Mouse (Mus musculus) gastrocnemius, adult 2 months (tissue): ENCODE results near the gene Dusp28. TPM values are rescaled to one million over a fixed set of nuclear protein-coding genes. Genes with fewer than 3 reads are reported as not detected.
"Not testable (repeated sequence)": the region's sequence is repeated elsewhere in the genome, so short reads cannot be mapped to it uniquely, and the experiment has no call there.

Experiments used
- DNase-seq: peaks from one replicate; pipeline ENCODE4 v3.0.0; 2022
- H3K27ac ChIP-seq: fragments of 200-600 bp; 2 replicates; pipeline ENCODE4 v1.8.1; 2022; ENCODE audit warnings: mild to moderate bottlenecking
- H3K4me3 ChIP-seq: fragments of 200-600 bp; 2 replicates; pipeline ENCODE4 v1.8.1; 2022; ENCODE audit warnings: mild to moderate bottlenecking, moderate library complexity
- CTCF ChIP-seq: fragments of 200-600 bp; IDR thresholded peaks from 2 replicates; pipeline ENCODE4 v1.8.1; 2022; ENCODE audit warnings: antibody characterized with exemption, mild to moderate bottlenecking, moderate library complexity
- intact Hi-C: fragments of 180-260 bp; cut with DNase I; formaldehyde crosslinking; loops from one replicate; pipeline ENCODE4 v1.15.1; 2025
- total RNA-seq, 2 experiments: library from RNA; stranded (reverse); gene quantifications; 2 replicates each; pipeline ENCODE4 v1.2.3; 2021

Dusp28 gene
- total RNA-seq, 2 experiments from 2014 or later: 21.8 to 24.9 TPM

DNA sequence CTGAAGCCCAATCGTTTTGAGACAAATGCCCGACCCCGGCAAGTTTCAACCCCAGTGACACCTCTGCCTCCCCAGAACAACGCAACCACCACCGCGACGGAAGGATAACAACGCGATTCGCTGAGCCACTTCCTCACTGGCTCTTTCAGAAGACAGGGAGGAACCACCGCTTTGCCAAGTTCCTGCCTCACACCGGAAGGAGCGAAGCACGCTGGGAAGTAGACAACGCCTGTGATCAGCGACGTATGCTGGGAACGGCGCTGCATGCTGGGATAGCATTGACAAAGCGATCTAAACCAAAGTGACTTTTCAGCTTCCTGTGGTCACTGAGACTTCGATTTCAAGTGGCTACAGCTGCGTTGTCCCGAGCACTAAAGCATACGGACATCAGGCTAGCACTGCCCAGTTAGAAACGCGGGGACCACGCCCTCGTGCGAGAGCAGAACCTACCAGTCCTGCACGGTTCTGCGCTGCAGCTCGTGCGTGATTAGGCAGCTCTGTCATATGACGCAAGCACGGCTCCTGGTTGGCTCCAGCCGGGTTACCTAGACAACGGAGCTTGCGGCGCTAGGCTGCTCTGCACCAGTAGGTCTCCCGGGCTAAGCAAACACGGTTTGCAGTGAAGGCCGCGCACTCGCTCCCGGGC, 27.5 kb downstream of the Dusp28 start, which contains the start of gene Capn10:
Gene Capn10, plus strand, starts transcription at position 195 of the 646 bp plus-strand sequence.
- DNase-seq: peak; percentile 96
- Histone ChIP-seq H3K4me3 (peak within 1 kb of the TSS; percentile 97), H3K27ac (peak within 1 kb of the TSS; percentile 99)
- intact Hi-C loops: loop anchor here (2.0 kb wide), 1 partner anchor 24 kb away; the partner anchor contains the start of gene Rnpepl1
- TF ChIP-seq CTCF: no peak

DNA sequence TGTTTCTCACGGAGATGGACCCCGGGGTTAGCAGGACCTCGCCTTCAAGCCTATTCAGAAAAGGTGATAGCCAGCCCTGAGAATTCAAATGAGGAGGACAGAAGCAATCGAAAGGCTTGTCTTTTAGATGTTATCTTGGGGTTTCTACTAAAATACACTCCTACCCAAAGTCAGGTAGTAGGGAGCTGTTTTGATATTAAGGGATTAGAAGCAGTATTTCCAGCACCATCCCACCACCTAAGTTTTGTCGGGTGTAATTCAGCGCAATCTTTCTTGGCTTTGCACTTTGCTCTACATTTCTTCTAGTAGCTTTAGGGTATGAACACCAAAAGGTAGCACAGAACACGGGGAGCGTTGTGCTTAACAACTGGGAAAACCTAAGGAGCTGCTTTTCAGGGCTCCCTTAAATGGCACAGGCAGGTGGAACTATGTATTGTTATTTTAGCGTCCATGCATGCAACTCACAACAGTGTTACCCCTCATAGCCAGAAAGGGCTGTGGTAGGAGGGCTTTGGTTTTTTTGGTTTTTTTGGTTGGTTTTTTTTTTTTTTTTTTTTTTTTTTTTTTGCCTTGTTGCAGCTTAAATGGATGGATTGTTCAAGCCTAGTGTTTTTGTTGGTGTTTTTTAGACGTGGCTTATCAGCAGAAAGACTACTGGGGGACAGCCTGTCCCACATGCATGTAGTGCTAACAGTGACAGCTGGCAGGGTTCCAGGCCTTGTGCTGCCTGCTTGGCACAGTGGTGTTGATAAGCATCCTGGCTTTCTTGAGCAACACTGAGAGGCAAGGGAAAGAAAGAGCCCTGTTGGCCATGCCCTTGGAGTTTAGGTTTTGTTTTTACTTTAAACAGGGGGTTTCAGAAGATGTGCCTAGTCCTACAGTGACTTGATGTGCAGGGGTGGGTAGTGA, 28.5 kb downstream of the Dusp28 start:
- Histone ChIP-seq H3K27ac (peak overlapping the region; percentile 99), H3K4me3 (peak overlapping the region; percentile 97)
- DNase-seq: no peak
- no peak for TF ChIP-seq CTCF
- intact Hi-C loops: loop anchor here (2.0 kb wide), 1 partner anchor 25 kb away; the partner anchor contains the start of gene Rnpepl1

DNA sequence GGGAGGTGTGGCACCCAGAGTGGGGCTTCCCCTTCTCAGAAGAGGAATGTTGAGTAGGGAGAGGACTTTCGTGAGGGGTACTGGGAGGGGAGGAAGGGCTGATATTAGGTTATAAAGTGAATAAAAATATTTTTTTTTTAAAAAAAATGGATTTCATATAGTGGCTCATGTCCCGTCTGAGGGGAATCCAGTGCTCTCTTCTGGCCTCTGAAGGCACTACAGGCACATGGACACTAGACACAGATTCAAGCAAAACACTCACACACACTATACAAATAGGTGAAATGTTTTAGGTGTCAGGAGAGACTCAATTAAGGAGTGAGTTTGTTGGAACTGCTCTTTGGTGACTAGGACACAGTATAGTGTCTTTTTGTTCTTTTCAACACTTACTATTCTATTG, 29.2 kb downstream of the Dusp28 start:
- Histone ChIP-seq H3K4me3 (no peak overlapping the region), H3K27ac (no peak overlapping the region)
- intact Hi-C loops: loop anchor here (2.0 kb wide), 1 partner anchor 25 kb away; the partner anchor contains the start of gene Rnpepl1
- no peak for DNase-seq
- TF ChIP-seq CTCF: no peak

DNA sequence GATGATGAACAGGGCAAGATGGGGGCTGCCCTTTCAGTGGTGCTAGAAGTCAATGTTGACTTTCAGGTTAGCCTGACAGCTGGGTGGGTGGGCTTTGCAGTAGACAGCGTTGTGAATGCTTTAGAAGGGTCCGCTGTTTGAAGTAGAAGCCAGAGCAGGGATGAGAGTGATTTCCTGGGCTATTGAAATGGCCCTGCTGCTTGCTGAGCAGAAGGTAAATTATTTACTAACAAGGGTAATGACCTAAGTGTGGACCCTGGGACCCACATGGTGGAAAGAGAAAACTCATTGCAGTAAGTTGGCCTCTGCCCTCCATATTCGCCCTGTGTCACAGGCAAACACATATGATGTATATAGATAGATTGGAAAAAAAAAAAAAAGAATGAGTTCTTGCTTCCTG, 29.7 kb downstream of the Dusp28 start:
- DNase-seq: no peak
- H3K27ac ChIP-seq: no peak overlapping the region
- H3K4me3 ChIP-seq: no peak overlapping the region
- intact Hi-C loops: no loop called here
- no peak for TF ChIP-seq CTCF

DNA sequence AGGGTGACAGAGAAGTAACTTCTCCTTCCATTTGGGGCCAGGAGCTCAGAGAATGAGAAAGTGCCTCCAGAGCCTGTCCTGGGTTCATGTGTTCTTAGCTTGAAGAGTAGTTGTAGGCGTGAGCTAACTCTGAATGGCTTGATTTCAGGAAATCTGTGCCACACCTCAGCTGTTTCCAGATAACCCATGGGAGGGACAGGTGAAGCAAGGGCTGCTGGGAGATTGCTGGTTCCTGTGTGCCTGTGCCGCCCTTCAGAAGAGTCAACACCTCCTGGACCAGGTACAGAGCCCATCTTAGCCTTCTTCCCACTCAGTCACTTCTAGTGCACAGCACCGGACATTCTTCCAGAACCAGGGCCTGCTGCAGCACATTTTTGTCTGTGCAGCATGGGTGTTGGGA, 31.0 kb downstream of the Dusp28 start:
- DNase-seq: no peak
- intact Hi-C loops: no loop called here
- no peak for TF ChIP-seq CTCF
- no peak overlapping the region for H3K27ac ChIP-seq
- H3K4me3 ChIP-seq: no peak overlapping the region

DNA sequence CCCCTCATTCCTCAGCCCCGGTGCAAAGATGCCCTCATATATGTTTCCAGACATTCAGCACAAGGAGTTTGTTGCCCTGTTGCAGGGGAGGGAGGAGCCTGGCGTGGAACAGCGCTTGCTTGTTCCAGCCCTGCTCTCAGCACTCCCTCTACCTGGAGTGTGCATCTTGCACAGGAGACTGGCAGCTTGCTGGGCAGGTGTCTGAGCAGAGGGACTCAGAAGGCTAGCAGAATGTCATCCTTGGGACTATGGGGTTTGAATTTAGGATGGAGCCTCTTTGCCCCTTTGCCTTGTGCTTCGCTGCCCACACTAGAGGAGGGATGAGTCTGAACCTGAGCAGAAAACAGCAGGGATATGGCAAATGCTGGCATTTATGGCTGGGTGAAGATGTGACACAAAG, 33.0 kb downstream of the Dusp28 start:
- Histone ChIP-seq H3K27ac (no peak overlapping the region), H3K4me3 (no peak overlapping the region)
- no peak for TF ChIP-seq CTCF
- intact Hi-C loops: no loop called here
- DNase-seq: no peak

DNA sequence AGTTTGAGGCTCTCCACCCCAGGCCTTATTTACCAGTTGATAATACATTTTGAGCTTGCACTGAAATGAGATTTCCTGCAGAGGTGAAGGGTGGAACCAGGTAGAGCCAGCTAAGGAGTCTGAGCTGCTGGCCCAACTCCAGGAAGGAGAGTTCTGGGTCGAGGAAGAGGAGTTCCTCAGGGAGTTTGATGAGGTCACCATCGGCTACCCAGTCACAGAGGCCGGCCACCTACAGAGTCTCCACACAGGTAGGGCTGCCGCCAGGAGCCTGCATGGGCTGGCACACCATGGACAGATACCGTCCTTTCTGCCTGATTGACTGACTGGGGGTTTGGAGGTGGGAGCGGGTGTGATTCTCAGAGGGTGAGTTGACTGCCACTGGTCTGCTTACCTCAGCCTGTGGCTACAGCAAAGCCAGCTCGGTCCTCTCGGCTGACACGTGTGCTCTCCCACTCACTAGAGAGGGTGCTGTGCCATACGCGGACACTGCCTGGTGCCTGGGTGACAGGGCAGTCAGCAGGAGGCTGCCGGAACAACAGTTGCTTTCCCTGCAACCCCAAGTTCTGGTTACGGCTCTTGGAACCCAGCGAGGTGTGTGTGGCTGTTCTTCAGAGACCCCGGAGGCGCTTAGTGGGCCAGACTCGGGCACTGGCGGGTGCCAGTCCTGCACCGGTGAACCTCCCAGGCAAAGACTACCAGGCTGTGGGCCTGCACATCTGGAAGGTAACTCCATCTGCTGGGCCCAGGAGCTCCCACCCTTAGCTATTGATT, 36.6 kb downstream of the Dusp28 start:
- no peak for DNase-seq
- no peak for TF ChIP-seq CTCF
- no peak overlapping the region for H3K4me3 ChIP-seq
- no peak overlapping the region for H3K27ac ChIP-seq
- intact Hi-C loops: no loop called here

DNA sequence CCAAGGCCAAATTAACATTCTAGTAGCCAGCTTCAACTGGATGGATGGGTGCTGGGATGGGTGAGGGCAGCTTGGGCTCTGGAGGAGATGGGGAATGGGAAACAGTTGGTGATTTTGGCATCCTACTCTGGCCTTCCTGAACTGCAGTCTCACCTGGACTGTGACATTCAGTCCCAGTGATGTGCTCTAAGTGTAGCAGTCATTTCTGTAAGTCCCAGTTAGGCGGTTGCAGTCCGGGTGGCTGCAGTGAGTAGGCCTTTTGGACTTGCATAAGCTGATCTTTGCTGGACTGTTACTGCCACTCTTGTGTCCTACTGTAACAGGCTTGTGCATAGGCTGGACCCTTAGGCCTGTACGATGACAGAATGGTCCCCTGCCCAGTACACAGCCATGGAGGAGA, 41.2 kb downstream of the Dusp28 start:
- DNase-seq: no peak
- TF ChIP-seq CTCF: no peak
- Histone ChIP-seq H3K27ac (no peak overlapping the region), H3K4me3 (no peak overlapping the region)
- intact Hi-C loops: no loop called here

DNA sequence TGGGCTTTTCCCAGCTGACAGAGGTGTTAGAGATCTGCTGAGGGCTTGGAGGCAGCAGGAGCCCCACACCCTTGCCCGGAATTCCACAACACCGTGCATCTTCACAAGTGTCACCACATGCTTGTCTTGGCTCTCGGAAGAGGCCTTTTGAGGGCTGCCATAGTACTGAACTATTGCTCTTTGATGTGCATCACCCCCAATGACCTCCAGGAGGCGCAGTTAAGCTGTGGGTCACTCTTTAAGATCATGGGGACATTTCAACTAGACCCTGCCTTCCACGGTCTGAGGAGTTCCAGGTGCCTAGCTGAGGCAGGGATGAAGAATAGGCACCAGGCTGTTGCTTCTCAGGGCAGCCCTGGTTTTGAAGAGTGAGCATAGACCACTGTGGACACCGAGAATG, 42.6 kb downstream of the Dusp28 start:
- intact Hi-C loops: no loop called here
- Histone ChIP-seq H3K4me3 (no peak overlapping the region), H3K27ac (no peak overlapping the region)
- TF ChIP-seq CTCF: peak; percentile 39
- no peak for DNase-seq

DNA sequence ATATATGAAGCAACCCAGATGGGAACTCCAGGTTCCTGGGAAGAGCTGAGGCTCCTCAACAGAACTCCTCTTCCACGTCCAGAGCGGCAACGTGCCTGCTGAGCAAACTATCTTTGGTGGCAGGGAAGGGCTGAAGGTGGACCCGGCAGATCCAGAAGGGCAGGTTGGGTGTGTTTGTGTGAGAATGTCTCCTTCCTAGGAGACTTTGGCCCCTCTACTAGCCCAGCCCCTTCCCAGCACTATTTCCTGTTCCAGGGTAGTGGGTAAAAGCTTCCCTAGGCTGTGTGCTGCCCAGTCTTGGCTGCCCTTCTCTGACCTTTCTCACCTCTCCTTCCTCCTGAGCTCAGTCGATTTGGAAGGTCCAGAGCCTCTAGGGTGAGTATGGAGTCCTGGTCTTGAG, 43.8 kb downstream of the Dusp28 start, which contains the start of gene Gpr35:
Gene Gpr35, plus strand, starts transcription at position 259 of the 400 bp plus-strand sequence.
- Histone ChIP-seq H3K27ac (no peak within 1 kb of the TSS), H3K4me3 (no peak within 1 kb of the TSS)
- no peak for DNase-seq
- no peak for TF ChIP-seq CTCF
- intact Hi-C loops: no loop called here

DNA sequence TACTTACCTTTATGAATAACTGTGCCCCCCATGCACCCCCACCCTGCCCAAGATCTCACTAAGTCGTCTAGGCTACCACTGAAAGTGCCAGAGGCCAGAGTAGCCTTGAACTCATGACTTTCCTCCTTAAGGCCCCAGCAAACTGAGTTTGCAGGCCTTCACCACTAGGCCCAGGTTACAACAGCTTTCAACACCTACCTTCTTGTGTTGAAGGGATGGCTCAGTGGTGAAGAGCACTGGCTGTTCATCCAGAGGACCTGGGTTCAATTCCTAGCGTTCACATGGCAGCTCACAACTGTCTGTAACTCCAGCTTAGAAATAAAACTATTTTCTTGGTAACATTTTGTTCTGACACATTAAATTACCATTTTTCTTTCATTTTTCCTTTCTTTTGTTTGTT, 46.9 kb downstream of the Dusp28 start:
- no peak for DNase-seq
- Histone ChIP-seq H3K27ac (no peak overlapping the region), H3K4me3 (no peak overlapping the region)
- TF ChIP-seq CTCF: no peak
- intact Hi-C loops: no loop called here

DNA sequence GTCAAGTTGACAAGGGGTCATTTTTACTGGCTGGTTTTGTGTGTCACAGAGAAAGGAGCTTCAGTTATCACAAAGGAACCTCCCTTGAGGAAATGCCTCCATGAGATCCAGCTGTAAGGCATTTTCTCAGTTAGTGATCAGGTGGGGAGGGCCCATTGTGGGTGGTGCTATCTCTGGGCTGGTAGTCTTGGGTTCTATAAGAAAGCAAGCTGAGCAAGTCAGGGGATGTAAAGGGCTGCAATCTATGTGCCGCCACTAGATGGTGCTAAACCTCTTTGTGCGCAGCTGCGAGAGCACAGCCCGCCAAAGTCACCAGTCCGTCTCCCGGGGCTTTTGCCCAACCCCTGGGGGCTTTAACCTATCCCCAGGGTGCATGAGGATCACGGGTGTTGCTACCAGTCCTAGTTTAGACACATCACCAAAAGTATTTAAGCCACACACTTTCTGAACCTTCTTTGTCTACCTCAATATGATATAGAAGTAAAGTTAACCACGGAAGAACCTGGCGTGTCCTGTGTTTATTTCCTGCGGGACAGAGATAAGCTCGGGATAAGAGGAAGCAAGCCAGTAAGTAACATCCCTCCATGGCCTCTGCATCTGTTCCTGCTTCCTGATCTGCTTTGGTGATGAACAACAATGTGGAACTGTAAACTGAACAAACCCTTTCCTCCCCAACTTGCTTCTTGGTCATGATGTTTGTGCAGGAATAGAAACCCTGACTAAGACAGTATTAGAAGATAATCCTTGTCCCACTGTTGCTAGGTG, 50.0 kb downstream of the Dusp28 start:
- not testable (repeated sequence) for H3K27ac ChIP-seq
- intact Hi-C loops: loop anchor here (2.0 kb wide), 1 partner anchor 54 kb away; no protein-coding TSS in a partner anchor
- peak overlapping the region; percentile 57 for H3K4me3 ChIP-seq
- peak; percentile 86 for TF ChIP-seq CTCF
- peak; percentile 69 for DNase-seq

Other genes with a start within 250 kb of the Dusp28 start
- 100 to 1,000 TPM; 214 to 256 TPM for gene Gpc1, start 75.3 kb upstream of the Dusp28 start, total RNA-seq
- under 1 TPM in 1 of 2 experiments, not detected in 1; 0.06 TPM for gene Ankmy1, start 4.1 kb upstream of the Dusp28 start, total RNA-seq
- 10 to 100 TPM; 69.9 to 74.9 TPM for gene Rnpepl1, start 3.8 kb downstream of the Dusp28 start, total RNA-seq
- 1 to 10 TPM; 4.8 to 5.5 TPM for gene Capn10, start 27.4 kb downstream of the Dusp28 start, total RNA-seq
- gene Gpr35, start 43.9 kb downstream of the Dusp28 start, total RNA-seq: under 1 TPM; 0.25 to 0.61 TPM
- not detected for gene Aqp12, start 99.4 kb downstream of the Dusp28 start, total RNA-seq
- 1 to 10 TPM; 1.3 to 1.4 TPM for gene Kif1a, start 195.0 kb downstream of the Dusp28 start, total RNA-seq
- not detected for gene Agxt, start 228.3 kb downstream of the Dusp28 start, total RNA-seq